Mouse (Mus musculus) embryo, embryonic 10 days (tissue): ENCODE measurements at regions not wholly inside any gene's neighbourhood (a gene's known extent, or its start where the extent isn't known, plus 50 kb on each side); places are given as distances from the start of the nearest gene placed in this dataset.

Experiments used
- DNase-seq: peaks from one replicate; pipeline ENCODE4 v3.0.0-alpha.2; 2015; ENCODE audit warnings: low spot score

- DNase-seq, result no peak
These were observed 160.1 kb upstream of the Cttnbp2 start for GRCm38 (mm10) chr6:18674584-18675250.

GRCm38 (mm10) chr6:18677131-18677530 lies 162.5 kb upstream of the Cttnbp2 start:
- DNase-seq, result no peak

GRCm38 (mm10) chr6:18680712-18681111 lies 166.1 kb upstream of the Cttnbp2 start:
- no peak for DNase-seq

- no peak for DNase-seq
These were observed 166.3 kb upstream of the Lsm8 start for GRCm38 (mm10) chr6:18682043-18682442.

GRCm38 (mm10) chr6:18688652-18689348 lies 159.6 kb upstream of the Lsm8 start:
- no peak for DNase-seq

- DNase-seq, result no peak
These were observed 150.8 kb upstream of the Lsm8 start for GRCm38 (mm10) chr6:18697536-18697935.

GRCm38 (mm10) chr6:18698989-18699728 lies 149.2 kb upstream of the Lsm8 start:
- DNase-seq, result peak; percentile 9

GRCm38 (mm10) chr6:18699729-18700386 lies 148.5 kb upstream of the Lsm8 start:
- no peak for DNase-seq

- DNase-seq, result no peak
These were observed 137.6 kb upstream of the Lsm8 start for GRCm38 (mm10) chr6:18710763-18711162.

- no peak for DNase-seq
These were observed 99.5 kb upstream of the Lsm8 start for GRCm38 (mm10) chr6:18748859-18749258.

GRCm38 (mm10) chr6:18764536-18764935 lies 83.8 kb upstream of the Lsm8 start:
- DNase-seq, result no peak

- no peak for DNase-seq
These were observed 53.0 kb upstream of the Lsm8 start for GRCm38 (mm10) chr6:18795390-18795789.

- DNase-seq, result no peak
These were observed 52.5 kb upstream of the Lsm8 start for GRCm38 (mm10) chr6:18795847-18796246.

GRCm38 (mm10) chr6:18796540-18796939 lies 51.8 kb upstream of the Lsm8 start:
- DNase-seq, result no peak
